Mouse (Mus musculus) adrenal gland, adult 18-20 months (tissue): ENCODE results near the gene Med15. TPM values are rescaled to one million over a fixed set of nuclear protein-coding genes. Genes with fewer than 3 reads are reported as not detected.

ENCODE experiments used
- DNase-seq, 2 experiments: peaks; one replicate each; pipeline ENCODE4 v3.0.0; 2021 to 2022; ENCODE audit warnings: low spot score in 2 of 2
- total RNA-seq, 2 experiments: library from RNA; stranded (reverse); gene quantifications; 1 replicate in 1 of 2; 2 replicates in 1 of 2; pipeline ENCODE4 v1.2.3; 2021

The Med15 gene
- total RNA-seq, 2 experiments from 2014 or later = 57.1 to 58.2 TPM

DNA sequence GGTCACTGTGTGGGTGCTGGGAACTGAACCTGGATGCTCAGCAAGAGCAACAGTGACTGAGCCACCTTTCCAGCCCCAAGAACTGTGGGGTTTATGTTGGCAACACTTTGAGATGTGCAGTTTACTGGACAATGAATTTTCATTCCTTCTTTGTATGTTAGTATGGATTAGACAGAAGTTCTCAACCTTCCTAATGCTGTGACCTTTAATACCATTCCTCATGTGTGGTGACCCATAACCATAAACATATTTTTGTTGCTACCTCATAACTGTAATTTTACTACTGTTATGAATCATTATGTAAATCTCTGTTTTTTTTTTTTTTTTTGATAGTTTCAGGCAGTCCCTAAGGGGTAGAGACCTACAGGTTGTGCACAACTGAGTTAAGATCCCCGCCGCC is 955 bp upstream of the Med15 start:
- no peak for DNase-seq

DNA sequence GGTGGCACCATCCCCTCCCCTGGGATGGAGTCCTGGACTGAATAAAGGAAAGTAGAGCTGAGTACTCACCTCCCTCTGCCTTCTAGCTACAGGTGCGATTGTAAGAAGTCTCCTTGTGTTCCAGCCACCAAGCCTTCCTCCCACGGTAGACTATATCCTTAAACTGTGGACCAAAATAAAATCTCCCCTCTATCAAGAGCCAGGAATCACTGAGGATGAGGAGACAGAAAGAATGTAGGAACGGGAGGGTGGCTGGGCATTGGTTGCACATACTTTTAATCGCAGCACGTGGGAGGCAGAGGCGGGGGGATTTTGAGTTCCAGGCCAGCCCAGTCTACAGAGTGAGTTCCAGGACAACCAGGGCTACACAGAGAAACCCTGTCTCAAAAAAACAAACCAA is 260 bp downstream of the Med15 start:
- DNase-seq = no peak

DNA sequence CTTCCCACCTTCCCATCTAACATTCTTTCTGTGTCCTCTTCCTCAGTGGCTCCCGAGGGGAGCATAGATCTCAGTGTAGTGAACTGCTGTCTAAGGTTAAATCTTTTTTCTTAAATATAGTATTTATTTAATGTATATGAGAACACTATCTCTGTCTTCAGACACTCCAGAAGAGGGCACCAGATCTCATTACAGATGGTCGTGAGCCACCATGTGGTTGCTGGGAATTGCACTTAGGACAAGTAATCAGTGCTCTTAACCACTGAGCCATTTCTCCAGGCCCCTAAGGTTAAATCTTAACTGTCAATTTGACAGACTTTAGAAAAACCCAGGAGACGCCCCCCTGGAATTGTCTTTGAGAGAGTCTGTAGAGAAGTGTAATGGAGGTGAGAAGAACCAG is 670 bp downstream of the Med15 start:
- DNase-seq = no peak

DNA sequence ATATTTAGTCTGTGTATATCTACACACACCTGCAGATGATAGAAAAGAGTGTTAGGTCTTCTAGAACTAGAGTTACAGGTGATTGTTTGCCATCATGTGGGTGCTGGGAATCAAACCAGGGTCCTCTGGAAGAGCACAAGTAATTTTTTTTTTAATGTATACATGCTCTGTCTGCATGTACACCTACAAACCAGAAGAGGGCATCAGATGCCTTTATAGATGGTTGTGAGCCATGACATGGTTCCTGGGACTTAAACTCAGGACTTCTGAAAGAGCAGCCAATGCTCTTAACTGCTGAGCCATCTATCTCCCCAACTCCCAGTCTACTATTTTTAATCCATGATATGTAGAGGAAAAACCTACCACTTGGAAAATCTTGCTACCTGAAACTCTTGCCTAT is 2.7 kb downstream of the Med15 start:
- DNase-seq = no peak

DNA sequence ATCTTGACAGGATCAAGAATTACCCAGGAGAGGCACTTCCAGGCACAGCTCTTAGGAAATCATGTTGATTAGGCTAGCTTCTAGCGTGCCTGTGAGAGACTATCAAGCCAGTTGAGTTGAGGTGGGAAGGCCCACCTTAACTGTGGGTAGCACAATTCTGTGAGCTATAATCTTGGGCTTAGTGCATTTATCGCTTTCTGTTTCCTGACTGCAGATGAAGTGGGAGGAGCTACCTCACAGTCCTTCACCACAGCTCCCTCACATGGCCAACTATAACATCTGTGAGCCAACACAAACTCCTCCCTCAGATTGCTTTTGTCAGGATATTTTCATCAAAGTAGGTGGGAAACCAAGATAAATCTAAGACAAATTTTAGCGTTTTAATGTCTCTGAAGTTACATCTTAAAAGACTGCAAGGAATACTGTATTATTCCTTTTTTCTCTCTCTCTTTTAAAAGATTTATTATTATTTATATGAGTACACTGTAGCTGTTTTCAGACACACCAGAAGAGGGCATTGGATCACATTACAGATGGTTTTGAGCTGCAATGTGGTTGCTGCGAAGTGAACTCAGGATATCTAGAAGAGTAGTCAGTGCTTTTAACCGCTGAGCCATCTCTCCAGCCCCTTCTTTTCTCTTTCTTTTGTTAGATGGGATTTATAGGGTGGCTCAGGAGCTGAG is 5.4 kb downstream of the Med15 start:
- peak in 1 of 2 experiments; percentile 9 for DNase-seq

DNA sequence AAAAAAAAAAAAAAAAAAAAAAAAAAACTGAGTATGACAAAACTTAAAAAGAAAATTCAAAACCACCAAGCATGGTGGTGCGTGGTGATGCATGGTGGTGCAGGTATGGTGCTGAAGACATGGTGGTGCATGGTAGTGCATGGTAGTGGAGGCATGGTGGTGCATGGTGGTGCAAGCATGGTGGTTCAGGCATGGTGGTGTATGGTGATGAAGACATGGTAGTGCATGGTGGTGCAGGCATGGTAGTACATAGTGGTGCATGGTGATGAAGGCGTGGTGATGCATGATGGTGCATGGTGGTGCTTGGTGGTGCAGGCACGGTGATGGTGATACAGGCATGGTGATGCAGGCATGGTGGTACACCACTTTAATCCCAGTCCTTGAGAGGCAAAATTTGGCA is 8.2 kb downstream of the Med15 start:
- no peak for DNase-seq

DNA sequence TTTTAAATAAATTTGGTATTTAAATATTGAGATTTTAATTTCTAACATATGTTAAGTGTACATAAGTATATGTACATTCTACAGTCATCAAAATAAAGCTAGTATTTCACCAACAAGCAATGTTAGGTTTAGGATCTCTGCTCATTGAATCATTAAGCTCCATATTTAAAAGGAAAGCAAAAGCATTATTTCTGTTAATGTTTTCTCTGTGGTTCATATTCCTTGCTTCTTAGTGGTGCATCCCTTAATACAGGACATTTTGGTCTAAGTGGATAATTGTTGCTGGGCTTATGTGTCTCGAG is 9.4 kb downstream of the Med15 start:
- no peak for DNase-seq

DNA sequence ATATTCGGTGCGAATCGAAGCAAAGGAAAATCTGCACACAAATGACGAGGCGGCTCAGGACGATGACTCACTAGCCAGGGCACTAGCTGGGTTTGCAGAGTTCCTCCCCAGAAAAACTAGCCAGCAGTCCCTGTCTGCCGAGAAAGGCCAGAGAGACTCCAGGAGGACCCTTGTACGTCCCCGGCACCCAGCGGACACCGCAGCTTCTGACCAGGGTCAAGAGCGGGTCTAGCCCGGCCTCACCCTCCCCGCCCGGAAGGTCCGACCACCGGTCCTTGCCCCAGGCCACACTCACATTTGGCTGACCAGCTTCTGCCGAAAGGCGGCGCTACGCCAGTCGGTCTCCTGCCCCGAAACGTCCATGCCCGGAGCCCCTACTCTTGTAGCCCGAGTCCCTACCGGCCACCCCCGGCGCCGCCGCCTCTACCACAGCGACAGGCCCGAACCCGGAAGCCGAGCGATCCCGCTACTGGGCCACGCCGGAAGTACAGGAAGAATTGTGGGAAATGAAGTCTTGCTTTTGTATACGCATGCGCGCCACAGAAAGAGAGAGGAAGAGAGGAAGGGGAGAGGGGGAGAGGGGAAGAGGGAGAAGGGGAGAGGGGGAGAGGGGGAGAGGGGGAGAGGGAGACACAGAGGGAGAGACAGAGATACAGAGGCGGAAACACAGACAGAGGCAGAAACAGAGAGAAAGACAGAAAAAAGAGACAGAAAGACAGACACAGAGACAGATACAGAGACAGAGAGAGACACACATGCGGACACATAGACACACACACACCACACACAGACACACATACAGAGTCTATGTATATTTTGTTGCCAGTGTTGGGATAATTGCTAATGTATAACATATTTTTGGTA is 10.0 kb downstream of the Med15 start:
- peak; percentile 81 to 83 for DNase-seq

DNA sequence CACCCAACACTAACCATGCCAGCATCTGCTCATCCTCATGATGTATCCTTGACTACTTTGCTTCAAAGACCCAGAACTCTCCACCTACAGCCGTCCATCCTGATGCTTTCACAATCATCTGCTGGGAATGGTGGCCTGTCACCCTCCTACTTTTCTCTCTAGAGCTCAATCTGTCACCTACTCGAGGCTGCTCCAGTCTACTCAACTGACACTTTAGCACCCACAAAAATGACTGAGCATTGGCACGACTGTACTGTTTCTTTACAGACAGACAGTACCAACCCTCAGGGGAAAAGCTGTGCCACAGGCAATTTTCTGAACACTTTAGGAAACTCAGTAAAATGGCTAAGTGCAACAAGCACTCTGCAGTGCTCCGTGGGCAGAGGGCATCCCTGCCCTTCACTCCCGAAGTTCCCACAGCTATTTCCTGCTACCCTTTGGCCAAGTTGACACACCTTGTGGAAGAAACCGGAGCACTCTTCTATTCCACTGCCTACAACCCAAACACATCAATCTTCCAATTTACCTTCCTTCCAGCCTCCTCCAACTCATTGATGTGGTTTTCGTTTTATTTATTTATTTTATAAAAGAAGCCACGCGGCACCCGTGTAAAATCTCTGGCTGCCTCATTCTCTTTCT is 10.8 kb downstream of the Med15 start:
- DNase-seq = no peak

DNA sequence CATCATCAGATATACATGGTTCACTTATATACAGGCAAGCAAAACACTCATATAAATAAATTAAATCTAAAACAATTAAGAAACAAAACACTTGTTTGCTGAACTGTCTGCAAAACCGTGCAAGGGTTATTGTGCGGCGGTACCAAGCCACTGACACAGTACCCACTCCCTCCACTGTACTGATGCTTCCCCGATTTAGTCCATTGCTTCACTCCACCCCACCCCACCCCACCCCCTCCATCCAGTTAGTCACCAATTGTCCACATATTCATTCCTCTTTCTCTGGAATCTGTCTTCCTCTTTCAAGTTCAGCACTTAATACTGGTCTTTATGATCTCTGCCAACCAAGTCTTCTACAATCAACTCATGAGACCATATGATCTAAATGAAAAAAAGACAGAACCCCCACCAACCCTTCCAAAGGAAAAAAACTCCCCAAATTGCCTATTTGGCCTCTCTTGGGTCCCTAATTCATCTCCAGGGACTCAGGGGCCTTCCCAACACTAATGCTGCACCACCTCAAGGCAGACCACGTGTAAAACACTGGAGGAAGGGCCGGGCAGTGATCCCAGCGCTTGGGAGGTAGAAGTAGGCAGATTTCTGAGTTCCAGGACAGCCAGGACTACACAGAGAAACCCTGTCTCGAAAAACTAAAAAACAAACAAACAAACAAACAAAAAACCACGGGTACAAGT is 11.4 kb downstream of the Med15 start:
- no peak for DNase-seq

DNA sequence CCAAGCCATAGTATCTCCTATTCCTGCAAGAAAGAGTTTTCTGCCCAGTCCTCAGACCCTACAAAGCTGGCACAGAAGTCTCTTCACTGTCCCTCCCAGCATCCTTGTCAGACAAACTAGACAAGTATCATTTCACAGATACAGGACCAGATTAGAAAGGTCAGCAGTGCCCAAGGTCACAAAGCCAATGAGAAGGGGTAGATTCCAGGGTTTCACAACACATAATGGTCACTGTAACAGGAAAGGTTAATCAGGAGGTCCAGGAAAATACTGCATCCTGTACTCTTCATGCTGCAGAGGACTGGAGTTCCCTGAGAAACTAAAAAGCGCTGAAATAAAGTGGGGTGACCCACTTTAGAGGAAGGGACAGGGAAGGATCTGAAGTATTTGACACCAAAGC is 14.9 kb downstream of the Med15 start:
- DNase-seq = no peak

DNA sequence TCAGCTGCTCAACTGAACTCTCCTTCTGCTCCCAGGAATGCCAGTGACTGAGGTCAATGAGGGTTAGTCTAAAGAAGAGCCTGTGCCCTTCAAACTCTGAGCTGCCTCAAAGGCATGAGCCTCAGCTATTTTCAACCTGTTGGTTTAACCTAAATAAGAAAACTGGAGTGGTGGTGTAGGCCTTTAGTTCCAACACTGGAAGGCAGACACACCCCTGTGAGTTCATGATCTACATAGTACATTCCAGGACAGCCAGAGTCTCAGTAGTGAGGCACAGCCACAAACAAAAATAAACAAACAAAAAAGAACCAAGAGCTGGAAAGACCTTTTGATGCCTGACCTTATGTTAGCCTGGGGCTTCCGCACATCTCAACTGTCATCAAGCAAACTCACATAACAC is 25.1 kb downstream of the Med15 start:
- no peak for DNase-seq

DNA sequence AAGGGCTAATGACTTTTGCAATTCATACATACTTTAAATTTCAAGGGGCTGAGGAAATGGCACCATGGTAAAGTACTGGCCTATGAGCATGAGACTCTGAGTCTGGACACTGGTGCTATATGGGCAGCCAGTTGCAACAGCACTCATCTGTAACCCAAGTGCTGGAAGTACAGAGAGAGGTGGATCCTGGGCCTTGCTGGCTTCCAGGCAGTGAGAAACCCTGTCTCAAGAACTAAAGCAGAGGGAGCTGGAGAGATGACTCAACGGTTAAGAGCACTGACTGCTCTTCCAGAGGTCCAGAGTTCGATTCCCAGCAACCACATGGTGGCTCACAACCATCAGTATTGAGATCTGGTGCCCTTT is 31.7 kb downstream of the Med15 start:
- no peak for DNase-seq

DNA sequence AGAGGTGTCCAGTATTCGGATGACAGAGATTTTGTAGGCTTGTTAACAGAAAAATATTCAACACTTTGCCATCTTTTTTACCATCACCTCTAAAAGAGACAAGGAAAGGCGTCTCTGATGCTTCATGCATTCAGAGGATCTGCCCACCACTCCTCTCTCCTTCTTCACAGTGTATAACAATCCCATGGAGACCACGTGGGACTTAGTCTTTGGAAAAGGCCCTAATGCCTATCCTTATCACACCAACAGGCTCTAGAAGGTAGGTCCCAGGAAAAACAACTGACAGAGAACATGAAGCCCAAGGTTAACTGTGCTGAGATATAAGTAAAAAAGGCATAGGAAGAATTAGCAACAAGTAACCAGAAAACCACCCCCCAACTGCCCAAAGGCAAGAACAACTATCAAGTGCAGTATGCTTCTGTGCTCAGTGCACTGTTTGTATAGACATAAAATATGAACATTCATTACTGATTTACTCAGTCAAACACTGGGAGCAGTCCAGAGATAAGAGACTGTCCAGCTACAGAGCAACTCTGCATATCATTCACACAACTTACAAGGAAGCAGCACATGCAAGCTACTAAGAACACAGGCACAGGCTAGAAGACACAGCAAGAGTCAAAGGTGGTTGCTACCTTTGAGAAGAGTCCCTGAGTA is 32.2 kb downstream of the Med15 start:
- DNase-seq = no peak

DNA sequence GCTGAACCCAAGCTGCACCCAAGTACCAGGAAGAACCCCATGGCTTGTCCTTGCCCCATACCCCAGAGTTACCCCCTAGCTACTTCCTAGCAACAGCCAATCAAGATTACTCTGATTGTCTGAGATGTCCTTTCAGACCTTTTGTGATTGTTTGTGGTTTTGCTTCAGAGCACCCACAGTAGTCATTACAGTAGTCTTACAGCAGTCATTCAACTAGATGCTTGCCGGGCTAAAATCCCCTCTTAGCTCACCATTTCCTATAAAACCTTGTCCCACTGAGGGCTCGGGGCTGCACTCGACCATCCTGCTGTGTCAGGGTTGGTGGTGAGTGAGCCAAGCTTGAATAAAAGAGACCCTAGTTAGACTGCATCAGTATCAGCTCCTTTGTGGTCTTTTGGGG is 37.8 kb downstream of the Med15 start:
- DNase-seq = no peak

DNA sequence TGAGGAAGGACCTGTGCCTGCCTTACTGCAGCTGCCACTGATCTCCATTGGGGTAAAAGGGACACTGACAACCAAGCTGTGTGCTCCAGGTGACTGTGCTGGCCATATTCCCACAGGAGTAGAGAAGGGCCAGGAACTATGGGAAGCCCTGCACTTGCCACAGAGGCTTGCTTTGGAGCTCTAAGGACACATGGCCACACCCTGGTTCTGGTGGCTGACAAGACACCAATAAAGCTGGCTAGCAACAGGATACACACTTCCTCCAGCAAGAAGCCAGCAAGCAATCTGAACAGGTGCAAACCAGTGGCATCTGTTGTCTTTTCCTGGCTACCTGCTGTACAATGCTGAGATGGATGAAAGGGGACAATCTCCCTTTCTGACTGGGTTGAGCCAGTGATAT is 62.8 kb downstream of the Med15 start:
- DNase-seq = no peak

DNA sequence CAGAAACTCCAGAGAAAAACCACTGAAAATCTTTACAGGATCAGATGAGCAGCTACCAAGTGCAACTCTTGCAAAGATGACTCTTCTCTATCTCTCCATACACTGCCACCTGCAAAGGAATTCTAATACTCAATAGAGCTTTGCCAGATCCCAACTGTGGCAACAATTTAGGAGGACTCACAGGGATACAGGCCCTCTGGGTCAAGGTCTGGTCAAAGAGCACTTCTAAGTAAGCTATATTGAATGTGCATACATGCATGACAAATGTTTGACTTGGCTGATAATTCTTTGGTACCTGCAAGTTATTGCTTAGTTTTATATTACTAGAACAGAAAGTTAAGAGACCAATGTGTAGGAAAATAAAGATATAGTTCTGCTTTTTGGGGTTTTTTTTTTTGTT is 67.1 kb downstream of the Med15 start:
- no peak for DNase-seq

DNA sequence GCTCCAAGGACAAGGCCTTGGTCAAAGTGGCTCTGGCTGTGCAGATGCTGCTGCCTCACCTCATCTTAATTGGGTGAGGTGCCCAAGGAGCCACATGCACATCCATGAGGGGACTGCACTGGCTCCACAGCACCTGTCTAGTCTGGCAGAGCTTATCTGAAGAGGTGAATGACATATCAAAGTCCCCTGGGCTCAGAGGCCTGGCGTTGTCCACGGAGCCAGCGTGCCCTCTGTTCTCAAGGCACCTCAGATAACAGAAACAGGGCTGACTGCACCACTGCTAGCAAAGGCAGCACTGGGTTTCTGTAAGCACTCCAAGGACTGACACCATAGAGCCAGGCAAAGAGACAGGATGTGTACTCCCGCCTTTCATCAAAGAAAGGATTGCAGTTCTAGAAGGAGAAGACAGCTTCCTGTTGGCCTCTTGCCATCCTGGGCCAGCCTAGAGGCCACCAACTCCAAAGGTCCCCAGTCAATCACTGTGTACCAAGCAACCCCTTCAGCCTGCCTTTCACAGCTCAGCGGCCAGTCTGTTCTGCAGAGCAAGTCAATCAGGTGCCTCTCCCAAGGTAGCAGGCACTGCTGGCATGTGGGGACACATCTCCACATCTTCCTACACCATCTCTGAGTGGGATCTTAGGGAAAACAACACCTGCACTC is 76.3 kb downstream of the Med15 start:
- no peak for DNase-seq

DNA sequence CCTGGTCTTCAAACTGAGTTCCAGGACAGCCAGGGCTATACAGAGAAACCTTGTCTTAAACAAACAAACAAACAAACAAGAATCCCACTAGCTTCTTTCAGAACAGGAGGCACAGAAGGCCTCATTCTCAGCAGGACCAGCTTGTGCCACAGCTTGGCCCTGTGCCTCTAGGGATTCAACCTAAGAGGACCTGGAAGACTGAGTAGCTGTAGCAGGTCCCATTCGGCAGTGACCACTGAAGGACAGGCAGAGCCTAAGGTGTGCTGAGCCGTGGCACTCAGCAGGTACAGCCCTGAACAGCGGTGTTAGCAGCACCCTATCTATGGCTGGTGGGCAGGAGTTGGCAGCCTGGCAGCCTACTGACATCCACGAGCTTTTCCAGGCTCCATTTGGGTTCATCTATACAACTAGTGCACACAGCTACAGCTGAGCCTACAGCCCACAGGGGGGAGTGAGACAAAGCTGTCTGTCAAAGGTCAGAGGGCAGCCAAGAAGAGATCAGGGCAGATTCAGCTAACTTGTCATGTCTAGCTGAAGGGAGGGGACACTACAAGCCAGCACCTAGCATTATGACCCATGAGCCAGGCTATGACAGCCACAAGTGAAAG is 78.4 kb downstream of the Med15 start:
- DNase-seq = no peak

DNA sequence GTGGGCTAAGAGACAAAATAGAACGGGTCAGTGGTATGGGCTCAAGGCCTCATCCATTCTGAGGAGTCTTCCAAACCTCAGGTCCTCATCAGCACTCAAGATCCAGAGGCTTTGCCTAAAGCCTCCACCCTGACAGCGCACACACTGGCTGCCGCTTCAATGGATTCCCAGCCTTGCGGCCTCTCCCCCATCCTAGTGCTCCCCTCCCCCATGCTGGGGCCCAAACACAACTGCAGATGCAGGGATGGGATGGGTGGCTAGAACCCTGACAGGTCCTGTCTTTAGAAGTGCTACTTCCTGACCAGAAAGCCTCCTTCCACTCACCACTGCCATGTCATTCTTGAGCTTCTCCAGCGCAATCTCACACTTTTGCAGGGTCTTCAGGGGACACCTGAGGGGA is 79.1 kb downstream of the Med15 start:
- DNase-seq = no peak
